Mouse (Mus musculus) c-Kit-positive CD71-positive TER-119-positive erythroid progenitor cells, embryonic 14.5 days (primary cell): Measurements from ENCODE around the gene Acp4.
A peak's percentile ranks its signal among the peaks of the same experiment; 100 is the strongest.
"Not testable (repeated sequence)": the region's sequence is repeated elsewhere in the genome, so short reads cannot be mapped to it uniquely, and the experiment has no call there.

Experiments used
- DNase-seq: peaks from one replicate; pipeline ENCODE4 v3.0.0-alpha.2; 2013; ENCODE audit warnings: low spot score

Acp4 gene

DNA sequence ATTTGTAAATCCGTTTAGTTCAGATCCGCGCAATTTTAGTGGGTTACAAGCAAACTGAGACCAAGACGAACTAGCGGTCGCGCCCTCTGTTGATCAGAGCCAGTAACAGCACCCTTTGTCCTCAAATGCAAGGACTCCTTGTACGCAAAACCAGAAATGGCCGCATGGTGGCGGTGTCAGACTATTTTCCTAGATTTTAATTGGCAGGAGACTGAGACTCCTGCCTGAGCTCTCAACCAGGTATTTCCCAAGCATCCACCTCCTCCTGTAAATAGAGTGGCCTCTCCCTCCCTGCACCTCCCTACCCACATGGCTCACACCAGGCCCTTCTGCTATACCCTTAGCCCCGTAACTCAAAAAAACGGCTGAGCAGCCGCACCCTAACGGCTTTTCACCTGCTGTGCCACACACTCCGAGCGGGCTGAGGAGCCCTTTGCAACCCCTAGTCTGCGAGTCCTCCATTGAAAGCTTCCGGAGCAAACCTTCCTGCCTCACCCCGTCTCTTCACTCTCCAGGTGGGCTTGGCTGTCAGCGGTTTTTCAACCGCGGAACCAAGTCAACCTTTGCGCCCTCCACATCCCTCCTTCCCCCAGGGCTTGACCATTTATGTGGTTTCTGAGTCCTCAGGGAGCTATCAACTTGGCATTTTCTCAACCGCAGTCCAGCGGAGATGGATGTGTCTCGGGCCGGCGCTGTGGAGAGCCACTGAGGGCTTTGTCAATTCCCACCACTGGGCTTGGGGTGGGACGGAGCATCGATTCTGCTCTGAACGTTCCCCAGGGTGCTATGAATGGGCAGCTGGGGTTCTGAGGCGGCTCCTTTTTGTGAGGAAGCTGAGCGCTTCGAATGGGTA, 5.8 kb upstream of the Acp4 start:
- DNase-seq = peak; percentile 89

DNA sequence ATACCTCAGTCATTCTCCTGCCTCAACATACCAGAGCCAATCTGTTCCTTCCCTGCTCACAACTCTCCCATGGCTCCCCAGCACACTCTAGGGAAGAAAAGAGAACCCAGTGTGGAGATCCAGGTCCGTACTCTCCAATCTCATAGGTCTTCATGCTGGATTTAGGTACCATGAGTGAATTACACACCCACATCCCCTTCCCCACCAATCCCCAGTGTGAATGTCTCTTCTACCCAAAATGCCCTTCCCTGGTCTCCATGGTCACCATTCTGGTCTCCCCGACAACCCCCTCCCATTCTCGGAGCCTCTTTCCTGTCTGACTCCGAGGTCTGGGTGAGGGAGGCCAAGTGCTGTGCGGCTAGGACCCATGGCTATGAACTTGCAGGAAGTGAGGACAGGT, 4.0 kb upstream of the Acp4 start, which contains the start of gene Gm15517:
Gene Gm15517 (plus strand): TSS at position 301 of the 400 bp plus-strand sequence.
- no peak for DNase-seq

DNA sequence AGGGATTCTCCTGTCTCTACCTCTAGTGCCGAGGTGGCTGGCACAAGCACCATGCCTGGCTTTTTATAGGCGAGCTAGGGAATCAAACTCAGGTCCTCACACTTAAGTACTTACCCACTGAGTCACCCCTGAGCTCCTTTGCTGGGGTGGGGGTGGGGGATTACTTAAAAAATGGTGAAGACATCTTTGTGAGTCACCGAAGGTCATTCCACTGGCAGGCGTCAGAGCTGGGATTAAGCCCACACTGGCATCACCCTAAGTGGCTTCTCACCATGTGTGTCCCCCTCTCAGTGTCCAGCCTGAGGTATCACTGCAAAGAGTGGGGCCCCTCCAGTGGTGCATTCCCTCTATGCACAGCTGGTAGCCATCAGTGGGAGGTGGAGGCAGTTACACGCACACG, 3.2 kb upstream of the Acp4 start:
- DNase-seq = no peak

DNA sequence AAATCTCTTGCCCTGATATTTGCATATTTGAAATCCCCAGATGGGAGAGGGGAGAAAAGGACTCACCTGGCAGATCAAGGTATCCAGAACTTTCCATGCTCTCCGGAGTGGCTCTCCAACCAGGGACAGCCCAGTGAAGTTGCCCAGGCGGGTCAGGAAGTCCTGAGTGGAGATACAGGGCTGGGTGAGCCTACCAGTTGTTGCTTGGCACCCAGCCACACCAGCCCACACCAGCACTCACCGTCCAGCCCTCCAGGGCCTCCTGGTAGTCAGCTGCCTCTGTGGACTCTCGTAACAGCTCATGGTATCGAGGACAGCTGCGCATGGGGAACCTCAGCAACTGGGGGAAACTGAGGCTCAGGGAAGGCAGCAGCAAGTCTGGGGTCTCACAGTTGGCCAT, 2.2 kb downstream of the Acp4 start:
- no peak for DNase-seq

DNA sequence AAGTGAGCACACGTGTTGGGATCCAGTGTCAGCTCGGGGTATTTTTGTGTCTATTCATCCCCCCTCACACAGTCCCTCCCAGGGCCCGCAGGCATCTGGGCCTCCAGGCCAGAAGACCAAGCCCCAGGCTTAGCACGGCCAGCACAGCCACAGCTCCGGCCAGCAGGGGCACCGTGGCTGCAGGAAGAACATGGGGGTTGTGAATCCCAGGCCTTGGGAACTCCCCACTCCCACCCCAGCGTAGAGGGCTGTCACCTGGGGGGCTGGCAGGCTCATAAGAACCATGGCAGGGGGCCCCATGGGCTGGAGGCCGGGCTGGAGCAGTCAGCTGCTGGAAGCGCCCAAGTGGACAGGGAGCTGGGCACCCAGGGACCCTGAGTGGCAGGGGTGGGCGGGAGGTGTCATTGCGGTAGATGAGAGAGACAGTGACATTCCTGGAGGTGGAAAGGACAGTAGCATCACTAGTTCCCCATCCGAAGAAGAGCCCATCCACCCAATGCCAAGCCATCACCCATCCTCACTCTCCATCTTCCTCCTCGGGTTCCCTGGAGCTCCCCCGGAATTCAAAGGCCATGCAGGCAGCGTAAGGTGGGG, 4.1 kb downstream of the Acp4 start:
- DNase-seq = no peak

DNA sequence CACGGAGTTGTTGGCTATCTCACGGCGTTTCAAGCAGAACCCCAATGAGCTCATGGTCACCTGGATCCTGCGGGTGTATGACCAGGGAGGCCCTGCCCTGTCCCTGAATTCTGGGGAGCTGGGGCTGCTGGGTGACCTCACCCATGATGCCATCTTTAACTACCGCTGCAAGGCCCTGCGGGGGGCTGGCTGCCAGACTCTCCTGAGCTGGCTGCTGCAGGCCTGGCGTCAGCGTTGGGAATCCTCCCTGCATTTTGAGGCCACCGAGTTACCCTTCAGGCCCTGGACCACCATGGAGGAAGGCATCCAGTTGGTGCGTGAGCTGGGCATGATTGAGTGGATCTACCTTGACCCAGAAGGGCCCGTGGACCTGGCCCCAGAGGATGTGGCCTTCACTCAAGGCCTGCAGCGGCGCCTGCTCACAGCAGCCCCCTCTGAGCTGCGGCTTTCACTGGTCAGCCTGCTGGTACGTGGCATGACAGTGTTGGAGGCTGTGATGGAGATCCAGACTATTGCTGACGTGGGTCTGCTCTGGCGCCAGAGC, 6.4 kb downstream of the Acp4 start:
- not testable (repeated sequence) for DNase-seq

- DNase-seq = no peak
These were observed 7.9 kb downstream of the Acp4 start for GRCm38 (mm10) chr7:44249248-44249647.

DNA sequence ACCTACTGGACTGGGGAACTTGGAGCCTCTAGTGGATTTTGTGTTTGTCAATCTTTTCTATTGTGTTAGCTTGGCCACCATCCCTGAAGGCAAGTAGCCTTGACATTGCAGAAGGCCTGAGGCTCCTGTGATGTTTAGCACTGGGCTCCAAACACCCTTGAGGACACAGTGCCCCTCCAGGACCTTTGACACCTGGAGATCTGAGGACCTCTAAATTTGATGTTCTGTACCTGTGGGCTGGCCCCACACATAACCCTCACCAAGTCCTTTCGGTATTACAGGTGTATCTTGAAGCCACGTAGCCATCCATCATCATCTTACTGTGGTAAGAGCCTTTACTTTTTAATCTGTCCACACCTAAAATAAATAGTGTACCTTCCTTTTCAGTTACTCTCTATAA, 9.2 kb downstream of the Acp4 start:
- DNase-seq = no peak

- DNase-seq = peak; percentile 57
These were observed 10.2 kb downstream of the Acp4 start for GRCm38 (mm10) chr7:44246984-44247470.

DNA sequence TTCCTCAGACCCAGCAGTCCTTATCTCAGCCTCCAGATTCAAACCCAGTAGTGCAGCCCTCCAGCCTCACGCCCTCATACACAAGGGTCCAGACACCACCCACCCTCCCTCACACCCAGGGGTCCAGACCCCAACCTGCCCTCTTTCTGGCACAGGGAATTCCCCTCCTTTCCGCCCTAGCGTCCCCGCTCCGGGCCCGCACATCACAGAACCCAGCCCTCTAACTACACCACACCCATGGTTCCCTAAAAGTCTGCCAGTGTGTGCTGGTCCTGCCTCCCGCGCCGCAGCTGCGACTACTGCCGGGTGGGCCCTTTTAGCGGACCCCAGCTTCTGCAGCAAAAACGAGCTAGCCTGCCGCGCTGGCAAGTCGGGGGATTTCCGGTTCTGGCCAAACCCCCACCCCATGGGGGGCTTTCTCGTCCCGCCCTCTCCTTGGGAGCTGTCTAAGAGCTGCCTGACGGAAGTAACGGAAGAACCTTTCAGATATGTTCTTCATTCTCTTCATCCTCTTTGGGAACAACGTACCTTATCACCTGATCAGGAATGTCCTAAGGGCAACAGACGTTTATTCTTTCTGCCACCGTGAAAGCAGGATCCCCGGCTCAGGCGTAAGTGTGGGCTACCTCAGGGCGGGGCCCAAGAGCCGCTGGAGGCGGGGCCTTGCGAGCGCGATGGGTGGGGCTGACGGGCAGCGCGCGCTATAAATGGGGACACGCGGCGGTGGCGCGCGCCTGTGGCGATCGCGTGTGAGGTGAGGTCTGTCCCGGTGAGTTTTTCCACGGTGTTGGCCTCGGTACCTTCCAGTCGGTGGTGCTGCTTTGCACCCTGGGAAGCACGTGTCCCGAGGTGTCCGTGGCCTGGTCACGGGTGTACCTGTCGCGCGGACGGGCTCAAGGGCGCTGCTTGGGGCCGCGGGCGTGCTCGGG, 10.9 kb downstream of the Acp4 start, which contains the start of the genes 1700028J19Rik and 2410002F23Rik:
Gene 1700028J19Rik (minus strand): TSS at position 641 of the 929 bp plus-strand sequence.
Gene 2410002F23Rik (plus strand): TSS at position 668 of the 929 bp plus-strand sequence.
- peak; percentile 84 for DNase-seq

DNA sequence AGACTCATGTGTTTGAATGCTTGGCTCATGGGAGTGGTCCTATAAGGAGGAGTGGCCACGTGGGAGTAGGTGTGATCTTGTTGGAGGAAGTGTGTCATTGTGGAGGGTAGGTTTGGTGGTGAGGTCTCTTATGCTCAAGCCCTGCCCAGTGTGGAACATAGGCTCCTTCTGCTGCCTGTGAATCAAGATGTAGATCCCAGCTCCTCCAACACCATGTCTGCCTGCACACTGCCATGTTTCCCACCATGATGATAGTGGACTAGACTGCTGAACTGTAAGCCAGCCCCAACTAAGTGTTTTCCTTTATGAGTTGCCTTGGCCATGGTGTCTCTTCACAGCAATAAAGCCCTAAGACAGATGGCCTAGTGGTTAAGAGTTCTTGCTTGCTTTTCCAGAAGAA, 13.1 kb downstream of the Acp4 start:
- no peak for DNase-seq

DNA sequence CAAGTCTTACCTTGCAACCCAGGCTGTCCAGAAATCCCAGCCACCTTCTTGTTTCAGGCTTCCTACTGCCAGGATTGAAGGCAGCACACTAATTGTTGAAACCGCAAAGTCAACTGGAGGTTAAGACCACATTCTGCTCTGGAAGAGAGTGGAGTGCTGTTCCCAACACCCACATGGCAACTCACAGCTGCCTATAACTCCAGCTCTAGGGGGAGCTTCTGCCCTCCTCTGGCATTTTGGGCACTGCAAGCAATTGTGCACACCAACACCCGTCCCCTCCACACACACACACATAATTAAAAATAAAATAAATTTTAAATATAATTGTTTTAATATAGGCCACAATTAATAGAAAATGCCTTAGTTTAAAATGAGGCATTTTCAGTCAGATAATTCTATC, 16.0 kb downstream of the Acp4 start:
- no peak for DNase-seq

GRCm38 (mm10) chr7:44240712-44241111, 16.5 kb downstream of the Acp4 start:
- DNase-seq = no peak

- no peak for DNase-seq
These were observed 17.3 kb downstream of the Acp4 start for GRCm38 (mm10) chr7:44239913-44240312.

DNA sequence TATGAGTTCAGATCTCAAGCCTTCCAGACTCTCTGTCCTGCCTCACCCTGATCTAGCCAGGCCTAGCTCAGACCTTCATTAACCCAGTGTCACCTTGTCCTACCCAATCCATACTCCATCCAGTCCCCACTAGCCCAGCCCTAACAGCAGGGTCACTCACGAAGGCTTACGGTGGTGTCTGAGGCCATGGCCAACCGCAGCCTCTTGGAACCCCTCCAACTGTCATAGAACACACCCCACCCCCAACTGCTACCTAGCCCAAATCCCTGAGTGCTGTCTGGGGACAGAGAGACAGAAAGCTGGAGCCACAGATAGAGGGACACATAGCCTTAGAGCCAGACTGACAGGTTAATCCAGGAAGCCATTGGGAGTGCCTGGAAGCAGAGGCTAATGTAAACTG, 21.3 kb downstream of the Acp4 start, which contains the start of gene Gm36864:
Gene Gm36864 (plus strand): TSS at position 269 of the 400 bp plus-strand sequence.
- DNase-seq = no peak

DNA sequence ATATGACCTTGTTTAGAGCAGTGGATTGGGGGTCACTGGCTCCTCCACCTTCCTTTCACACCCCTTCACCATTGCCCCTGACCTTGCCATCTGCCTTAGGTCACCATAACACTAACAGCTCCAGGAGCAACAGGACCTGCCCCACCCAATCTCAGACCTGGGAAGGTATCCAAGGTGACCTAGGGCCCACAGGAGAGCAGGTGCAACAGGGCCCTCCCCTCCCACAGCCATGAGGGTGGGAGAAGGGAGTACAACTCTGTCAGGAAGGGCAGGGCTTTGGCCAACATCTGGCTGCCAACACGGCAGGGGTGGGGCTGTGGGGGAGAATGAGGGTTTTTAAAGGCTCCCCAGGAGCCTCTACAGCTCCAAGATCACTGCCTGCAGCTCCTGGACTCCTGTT, 32.1 kb downstream of the Acp4 start, which contains the start of gene Klk1:
Gene Klk1 (plus strand): TSS at position 285 of the 400 bp plus-strand sequence.
- no peak for DNase-seq

DNA sequence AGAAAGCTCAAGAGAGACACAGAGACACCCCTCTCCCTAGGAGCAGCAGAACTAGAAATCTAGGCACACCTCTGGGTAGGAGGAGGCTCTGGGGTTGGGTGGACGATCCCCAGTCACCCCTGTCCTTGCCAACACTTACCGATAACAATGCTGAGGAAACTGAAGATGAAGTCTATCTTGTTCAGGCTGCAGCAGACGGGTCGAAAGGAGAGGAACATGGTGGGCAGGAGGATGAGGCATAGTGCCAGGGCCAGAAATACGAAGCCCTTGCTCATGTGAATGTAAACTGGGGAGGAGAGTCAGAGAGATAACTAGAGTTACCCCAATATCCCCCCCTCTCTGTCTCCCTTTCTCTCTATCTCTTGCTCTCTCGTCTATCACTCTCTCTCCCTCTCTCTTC, 34.8 kb downstream of the Acp4 start:
- DNase-seq = not testable (repeated sequence)

GRCm38 (mm10) chr7:44221601-44222000, 35.6 kb downstream of the Acp4 start:
- DNase-seq = not testable (repeated sequence)

- DNase-seq = no peak
These were observed 41.5 kb downstream of the Acp4 start, which contains the start of gene Klk1b5 for GRCm38 (mm10) chr7:44215645-44216044. Gene Klk1b5 (plus strand): TSS chr7:44215945.

GRCm38 (mm10) chr7:44208307-44208706, 48.9 kb downstream of the Acp4 start:
- DNase-seq = no peak

- DNase-seq = not testable (repeated sequence)
These were observed 50.0 kb downstream of the Acp4 start, which contains the start of gene Klk1b4 for GRCm38 (mm10) chr7:44207135-44207534. Gene Klk1b4 (plus strand): TSS chr7:44207435.
